Mouse (Mus musculus) myocyte (in vitro differentiated cells): ENCODE measurements around the gene Tpm4. TPM values are rescaled to one million over a fixed set of nuclear protein-coding genes. Genes with fewer than 3 reads are reported as not detected.

Experiments
- H3K27me3 ChIP-seq: one replicate; pipeline ENCODE4 v1.6.1; 2011; ENCODE audit not compliant: control insufficient read depth, insufficient read depth, insufficient read length
- H3K36me3 ChIP-seq: one replicate; pipeline ENCODE4 v1.6.1; 2011; ENCODE audit not compliant: control insufficient read depth, insufficient read depth
- H3K4me2 ChIP-seq: one replicate; pipeline ENCODE4 v1.6.1; 2011; ENCODE audit warnings: low read depth, control low read depth
- H3K4me3 ChIP-seq: one replicate; pipeline ENCODE4 v1.5.1; 2011; ENCODE audit warnings: mild to moderate bottlenecking, control low read depth, moderate library complexity
- H3K79me2 ChIP-seq: one replicate; pipeline ENCODE4 v1.6.1; 2011; ENCODE audit not compliant: control insufficient read depth, insufficient read depth
- H3ac ChIP-seq: one replicate; pipeline ENCODE4 v1.6.1; 2011; ENCODE audit not compliant: control insufficient read depth, insufficient read length
- CEBPB ChIP-seq: IDR thresholded peaks from 2 replicates; pipeline ENCODE4 v1.6.1; 2011; ENCODE audit warnings: mild to moderate bottlenecking, moderate library complexity; ENCODE audit not compliant: poor library complexity, insufficient read depth, severe bottlenecking
- E2F4 ChIP-seq: IDR thresholded peaks from one replicate; pipeline ENCODE4 v1.6.1; 2011; ENCODE audit warnings: mild to moderate bottlenecking, control low read depth, moderate library complexity; ENCODE audit not compliant: insufficient read depth
- MAX ChIP-seq: IDR thresholded peaks from one replicate; pipeline ENCODE4 v1.6.1; 2011; ENCODE audit warnings: low read depth, mild to moderate bottlenecking, control low read depth
- MYOD1 ChIP-seq, 3 experiments: IDR thresholded peaks; one replicate each; pipeline ENCODE4 v1.6.1; 2011; ENCODE audit warnings: control low read depth in 2 of 3, low read depth in 2 of 3, mild to moderate bottlenecking in 2 of 3, moderate library complexity in 1 of 3; ENCODE audit not compliant: insufficient read length in 2 of 3, control insufficient read depth in 1 of 3
- MYOG ChIP-seq, 3 experiments: IDR thresholded peaks; one replicate each; pipeline ENCODE4 v1.6.1; 2011; ENCODE audit warnings: control low read depth in 2 of 3, low read depth in 2 of 3, mild to moderate bottlenecking in 2 of 3; ENCODE audit not compliant: insufficient read length in 2 of 3, control insufficient read depth in 1 of 3, insufficient read depth in 1 of 3
- POLR2A ChIP-seq: IDR thresholded peaks from one replicate; pipeline ENCODE4 v1.6.1; 2011; ENCODE audit warnings: low read depth, mild to moderate bottlenecking, control low read depth, moderate library complexity; ENCODE audit not compliant: insufficient read length
- POLR2AphosphoS2 ChIP-seq: IDR thresholded peaks from one replicate; pipeline ENCODE4 v1.6.1; 2011; ENCODE audit warnings: low read depth, control low read depth; ENCODE audit not compliant: insufficient read length
- REST ChIP-seq: IDR thresholded peaks from one replicate; pipeline ENCODE4 v1.6.1; 2011; ENCODE audit warnings: mild to moderate bottlenecking, control low read depth, moderate library complexity; ENCODE audit not compliant: insufficient read depth, insufficient read length
- SRF ChIP-seq: IDR thresholded peaks from one replicate; pipeline ENCODE4 v1.6.1; 2011; ENCODE audit warnings: low read depth; ENCODE audit not compliant: control insufficient read depth, insufficient read length
- TCF12 ChIP-seq: IDR thresholded peaks from one replicate; pipeline ENCODE4 v1.6.1; 2011; ENCODE audit warnings: mild to moderate bottlenecking, control low read depth; ENCODE audit not compliant: poor library complexity, insufficient read depth, severe bottlenecking
- TCF3 ChIP-seq: IDR thresholded peaks from one replicate; pipeline ENCODE4 v1.6.1; 2011; ENCODE audit warnings: low read depth, control low read depth; ENCODE audit not compliant: insufficient read length
- USF1 ChIP-seq: IDR thresholded peaks from one replicate; pipeline ENCODE4 v1.6.1; 2011; ENCODE audit warnings: low read depth, mild to moderate bottlenecking, control low read depth, moderate library complexity
- polyA plus RNA-seq: library from polyadenylated mRNA; unstranded; fragments of >200 nt; fragmentation: generic; extraction: Trizol; gene quantifications from one replicate; pipeline ENCODE4 v1.2.1, GENCODE M21; 2012; ENCODE audit warnings: missing spikeins

The Tpm4 gene
- polyA plus RNA-seq, 1 experiment, result 205 TPM

DNA sequence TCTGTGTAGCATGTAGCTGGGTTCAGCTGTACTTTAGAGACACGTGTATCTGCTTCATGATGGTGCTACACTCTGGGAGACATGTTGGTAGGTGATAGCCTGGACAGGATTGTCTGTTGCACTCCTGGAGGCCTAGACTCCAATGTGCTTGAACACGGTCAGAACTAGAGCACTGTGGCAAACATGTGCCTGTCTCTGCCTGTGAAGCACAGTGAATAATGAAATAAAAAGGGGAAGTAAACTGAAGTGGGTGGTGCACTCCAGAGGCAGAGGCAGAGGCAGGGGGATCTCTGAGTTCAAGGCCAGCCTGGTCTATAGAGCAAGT, 55.4 kb downstream of the Tpm4 start:
- TF ChIP-seq MYOG (IDR thresholded peaks at IDR 0.05; ENCODE audit: control insufficient read depth in 1 of 3, insufficient read depth in 1 of 3, insufficient read length in 2 of 3, low read depth in 2 of 3), result no peak
- TF ChIP-seq TCF12, result no peak
- no peak for TF ChIP-seq MAX
- TF ChIP-seq USF1, result no peak
- TF ChIP-seq MYOD1 (IDR thresholded peaks at IDR 0.05; ENCODE audit: control insufficient read depth in 1 of 3, insufficient read length in 2 of 3, low read depth in 2 of 3), result no peak
- TF ChIP-seq SRF, result no peak
- TF ChIP-seq POLR2A, result no peak
- TF ChIP-seq TCF3, result no peak
- no peak overlapping the region for H3ac ChIP-seq

GRCm38 (mm10) chr8:72192065-72192464, 57.3 kb downstream of the Tpm4 start:
- Histone ChIP-seq H3K36me3 (no peaks in the 10 kb centered on the region), H3K4me2 (no peak overlapping the region), H3K27me3 (no peaks in the 10 kb centered on the region), H3ac (no peak overlapping the region), H3K4me3 (no peak overlapping the region), H3K79me2 (no peaks in the 10 kb centered on the region)
- TF ChIP-seq E2F4 (no peak), TCF3 (no peak), REST (no peak), MAX (no peak), MYOD1 (IDR thresholded peaks at IDR 0.05; ENCODE audit: control insufficient read depth in 1 of 3, insufficient read length in 2 of 3, low read depth in 2 of 3) (no peak), SRF (no peak), POLR2AphosphoS2 (no peak), MYOG (IDR thresholded peaks at IDR 0.05; ENCODE audit: control insufficient read depth in 1 of 3, insufficient read depth in 1 of 3, insufficient read length in 2 of 3, low read depth in 2 of 3) (no peak)

More for the DNA sequence above, 55.4 kb downstream of the Tpm4 start:
- Histone ChIP-seq H3K36me3 (no peaks in the 10 kb centered on the region), H3K4me3 (no peak overlapping the region), H3K27me3 (no peaks in the 10 kb centered on the region), H3K4me2 (no peak overlapping the region), H3K79me2 (no peaks in the 10 kb centered on the region)

DNA sequence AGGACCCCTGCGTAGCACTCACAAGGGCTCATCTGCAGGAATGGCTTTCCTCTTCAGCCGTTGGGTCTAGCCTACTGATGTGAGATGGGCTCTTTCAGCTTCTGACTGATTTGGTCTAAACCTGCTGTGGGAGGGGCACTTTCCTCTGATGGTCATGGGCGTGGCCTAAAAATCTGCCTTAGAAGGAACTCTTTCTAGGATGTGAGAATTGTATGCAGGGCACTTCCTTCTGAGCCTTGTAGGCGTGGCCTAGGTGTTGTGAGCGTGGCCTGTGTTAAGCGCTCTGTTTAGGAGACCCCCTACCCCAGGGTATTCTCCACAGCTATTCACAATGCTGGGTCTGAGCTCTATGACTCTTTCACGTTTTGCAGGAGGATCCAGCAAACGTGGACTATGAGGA, 63.2 kb downstream of the Tpm4 start:
- Histone ChIP-seq H3K27me3 (no peaks in the 10 kb centered on the region), H3K36me3 (no peaks in the 10 kb centered on the region), H3K4me2 (no peak overlapping the region), H3ac (no peak overlapping the region), H3K4me3 (no peak overlapping the region), H3K79me2 (no peaks in the 10 kb centered on the region)
- no peak for TF ChIP-seq E2F4
- TF ChIP-seq TCF12, result no peak
- TF ChIP-seq CEBPB, result no peak
- no peak for TF ChIP-seq MAX
- no peak for TF ChIP-seq REST
- no peak for TF ChIP-seq MYOG (IDR thresholded peaks at IDR 0.05; ENCODE audit: control insufficient read depth in 1 of 3, insufficient read depth in 1 of 3, insufficient read length in 2 of 3, low read depth in 2 of 3)
- TF ChIP-seq MYOD1 (IDR thresholded peaks at IDR 0.05; ENCODE audit: control insufficient read depth in 1 of 3, insufficient read length in 2 of 3, low read depth in 2 of 3), result no peak
- TF ChIP-seq SRF, result no peak
- TF ChIP-seq USF1, result no peak
- TF ChIP-seq POLR2A, result no peak
- TF ChIP-seq TCF3, result no peak
- no peak for TF ChIP-seq POLR2AphosphoS2

Other genes starting within 250 kb of the Tpm4 start
- 0.55 TPM for gene Zfp882, start 226.4 kb upstream of the Tpm4 start, polyA plus RNA-seq
- gene Zfp617, start 226.3 kb upstream of the Tpm4 start, polyA plus RNA-seq, result 6.2 TPM
- 2.7 TPM for gene Zfp961, start 183.9 kb upstream of the Tpm4 start, polyA plus RNA-seq
- gene Cyp4f18, start 125.3 kb upstream of the Tpm4 start, polyA plus RNA-seq, result 0.16 TPM
- not detected for gene Olfr372, start 93.8 kb upstream of the Tpm4 start, polyA plus RNA-seq
- gene Olfr373, start 51.8 kb upstream of the Tpm4 start, polyA plus RNA-seq, result not detected
- not detected for gene Olfr374, start 27.9 kb upstream of the Tpm4 start, polyA plus RNA-seq
- gene Rab8a, start 26.2 kb downstream of the Tpm4 start, polyA plus RNA-seq, result 84.3 TPM
- gene Hsh2d, start 54.7 kb downstream of the Tpm4 start, polyA plus RNA-seq, result not detected
- not detected for gene Cib3, start 77.9 kb downstream of the Tpm4 start, polyA plus RNA-seq
- gene Gm11034, start 78.7 kb downstream of the Tpm4 start, polyA plus RNA-seq, result not detected
- 29.5 TPM for gene Fam32a, start 84.8 kb downstream of the Tpm4 start, polyA plus RNA-seq
- gene Ap1m1, start 105.0 kb downstream of the Tpm4 start, polyA plus RNA-seq, result 57.8 TPM
- 63.4 TPM for gene Gm10282, start 170.3 kb downstream of the Tpm4 start, polyA plus RNA-seq
- 9.8 TPM for gene Klf2, start 184.1 kb downstream of the Tpm4 start, polyA plus RNA-seq